Mouse (Mus musculus): Measurements from ENCODE around the gene Ddx25.

DNA sequence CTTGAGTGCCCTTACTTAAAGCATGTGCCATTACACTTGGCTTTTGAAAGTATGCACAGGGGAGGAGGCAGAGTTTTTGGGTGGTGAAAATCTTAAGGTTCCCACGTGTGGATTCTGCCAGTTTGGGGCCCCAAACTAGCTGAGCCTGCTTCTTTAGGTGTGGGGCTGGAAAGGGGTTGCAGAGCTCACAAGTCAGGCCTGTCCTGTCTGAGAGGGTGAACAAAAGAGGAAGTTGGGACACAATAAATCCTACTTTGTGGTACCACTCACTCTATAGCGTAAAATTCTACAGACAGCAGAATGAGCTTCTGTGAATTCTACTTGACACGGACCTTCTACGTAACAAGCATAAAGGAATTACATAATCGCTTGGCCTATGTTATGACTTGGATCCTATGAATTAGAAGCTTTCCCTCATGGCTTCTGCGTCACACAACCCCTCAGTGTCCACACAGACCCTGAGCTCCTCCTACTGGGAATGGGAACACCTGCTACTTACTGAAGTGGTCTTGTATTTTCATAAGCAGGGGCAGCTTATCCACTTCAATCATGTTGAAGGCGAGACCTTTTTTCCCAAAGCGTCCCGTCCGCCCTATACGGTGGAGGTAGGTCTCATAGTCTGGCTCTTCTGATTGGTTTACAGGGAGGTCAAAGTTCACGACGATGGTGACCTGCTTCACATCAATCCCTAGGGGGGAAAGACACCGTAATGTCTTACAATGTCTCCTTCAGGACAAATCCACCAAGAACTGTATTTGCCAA, 15.0 kb downstream of the Ddx25 start:
- no peak for TF ChIP-seq CTCF (conservative IDR thresholded peaks at IDR 0.05; ENCODE audit: insufficient read depth, insufficient read length, low read depth, low read length)
- no peak for TF ChIP-seq POLR2A (IDR thresholded peaks at IDR 0.05; ENCODE audit: low read depth, low read length)
